Mouse (Mus musculus): ENCODE results near the gene Olfr1245. TPM values are rescaled to one million over a fixed set of nuclear protein-coding genes. Genes with fewer than 3 reads are reported as not detected.

The Olfr1245 gene
- polyA plus RNA-seq, 1 experiment from 2014 or later = not detected

Other genes starting within 250 kb of the Olfr1245 start
- not detected in 2 replicates for gene Olfr1232, start 248.8 kb downstream of the Olfr1245 start, polyA plus RNA-seq (2014; fragmentation: Nextera tagmentation; extraction: Ambion mirVana)
- not detected in 2 replicates for gene Olfr1233, start 236.0 kb downstream of the Olfr1245 start, polyA plus RNA-seq (2014; fragmentation: Nextera tagmentation; extraction: Ambion mirVana)
- not detected in 2 replicates for gene Olfr1234, start 213.6 kb downstream of the Olfr1245 start, polyA plus RNA-seq (2014; fragmentation: Nextera tagmentation; extraction: Ambion mirVana)
- not detected in 2 replicates for gene Olfr1238, start 168.8 kb downstream of the Olfr1245 start, polyA plus RNA-seq (2014; fragmentation: Nextera tagmentation; extraction: Ambion mirVana)
- not detected in 2 replicates for gene Olfr1239, start 158.0 kb downstream of the Olfr1245 start, polyA plus RNA-seq (2014; fragmentation: Nextera tagmentation; extraction: Ambion mirVana)
- gene Olfr1240, start 135.4 kb downstream of the Olfr1245 start, polyA plus RNA-seq (2014; fragmentation: Nextera tagmentation; extraction: Ambion mirVana) = not detected in 2 replicates
- not detected in 2 replicates for gene Olfr1241, start 91.3 kb downstream of the Olfr1245 start, polyA plus RNA-seq (2014; fragmentation: Nextera tagmentation; extraction: Ambion mirVana)
- not detected in 2 replicates for gene Olfr1242, start 80.1 kb downstream of the Olfr1245 start, polyA plus RNA-seq (2014; fragmentation: Nextera tagmentation; extraction: Ambion mirVana)
- gene Olfr1243, start 47.0 kb downstream of the Olfr1245 start, polyA plus RNA-seq (2014; fragmentation: Nextera tagmentation; extraction: Ambion mirVana) = not detected in 2 replicates
- not detected in 2 replicates for gene Olfr1246, start 14.7 kb upstream of the Olfr1245 start, polyA plus RNA-seq (2014; fragmentation: Nextera tagmentation; extraction: Ambion mirVana)
- gene Olfr1247, start 35.7 kb upstream of the Olfr1245 start, polyA plus RNA-seq (2014; fragmentation: Nextera tagmentation; extraction: Ambion mirVana) = not detected in 2 replicates
- not detected in 2 replicates for gene Olfr1248, start 39.8 kb upstream of the Olfr1245 start, polyA plus RNA-seq (2014; fragmentation: Nextera tagmentation; extraction: Ambion mirVana)
- not detected in 2 replicates for gene Olfr1249, start 56.5 kb upstream of the Olfr1245 start, polyA plus RNA-seq (2014; fragmentation: Nextera tagmentation; extraction: Ambion mirVana)
- not detected in 2 replicates for gene Olfr1250, start 83.0 kb upstream of the Olfr1245 start, polyA plus RNA-seq (2014; fragmentation: Nextera tagmentation; extraction: Ambion mirVana)
- not detected in 2 replicates for gene Olfr1251, start 93.5 kb upstream of the Olfr1245 start, polyA plus RNA-seq (2014; fragmentation: Nextera tagmentation; extraction: Ambion mirVana)
- gene Olfr1252, start 146.6 kb upstream of the Olfr1245 start, polyA plus RNA-seq (2014; fragmentation: Nextera tagmentation; extraction: Ambion mirVana) = not detected in 2 replicates
- not detected in 2 replicates for gene Olfr1253, start 178.6 kb upstream of the Olfr1245 start, polyA plus RNA-seq (2014; fragmentation: Nextera tagmentation; extraction: Ambion mirVana)
- gene Olfr1254, start 215.2 kb upstream of the Olfr1245 start, polyA plus RNA-seq (2014; fragmentation: Nextera tagmentation; extraction: Ambion mirVana) = not detected in 2 replicates
- not detected in 2 replicates for gene Olfr1255, start 233.6 kb upstream of the Olfr1245 start, polyA plus RNA-seq (2014; fragmentation: Nextera tagmentation; extraction: Ambion mirVana)